Mouse (Mus musculus) lung, embryonic 14.5 days (tissue): ENCODE measurements at regions not wholly inside any gene's neighbourhood (a gene's known extent, or its start where the extent isn't known, plus 50 kb on each side); places are given as distances from the start of the nearest gene placed in this dataset.

Experiments
- ATAC-seq: fragments of 200-750 bp; cut with Nextera tagmentation; 2 replicates; pipeline ENCODE4 v1.8.0; 2017; ENCODE audit warnings: mild to moderate bottlenecking, moderate TSS enrichment, moderate library complexity; ENCODE audit not compliant: insufficient read depth
- DNase-seq: peaks from one replicate; pipeline ENCODE4 v3.0.0-alpha.2; 2015
- H3K27ac ChIP-seq: fragments of 300-500 bp; sonication (generic); 2 replicates; pipeline ENCODE4 v1.5.1; 2014; ENCODE audit warnings: low read depth, mild to moderate bottlenecking, moderate library complexity
- H3K27me3 ChIP-seq: fragments of 300-500 bp; sonication (generic); 2 replicates; pipeline ENCODE4 v1.6.1; 2014; ENCODE audit warnings: low read length, control low read depth; ENCODE audit not compliant: insufficient read depth
- H3K36me3 ChIP-seq: fragments of 300-500 bp; sonication (generic); 2 replicates; pipeline ENCODE4 v1.6.1; 2014; ENCODE audit warnings: control low read depth; ENCODE audit not compliant: insufficient read depth
- H3K4me1 ChIP-seq: fragments of 300-500 bp; sonication (generic); 2 replicates; pipeline ENCODE4 v1.6.1; 2014; ENCODE audit warnings: antibody characterized with exemption, control low read depth; ENCODE audit not compliant: insufficient read depth
- H3K4me2 ChIP-seq: fragments of 300-500 bp; sonication (generic); 2 replicates; pipeline ENCODE4 v1.6.1; 2014; ENCODE audit warnings: mild to moderate bottlenecking
- H3K4me3 ChIP-seq: fragments of 300-500 bp; sonication (generic); 2 replicates; pipeline ENCODE4 v1.5.1; 2014; ENCODE audit warnings: low read depth, low read length
- H3K9ac ChIP-seq: fragments of 300-500 bp; sonication (generic); 2 replicates; pipeline ENCODE4 v1.6.1; 2014
- H3K9me3 ChIP-seq: fragments of 300-500 bp; sonication (generic); 2 replicates; pipeline ENCODE4 v1.6.1; 2016; ENCODE audit warnings: low read depth, low read length, control low read depth
- CTCF ChIP-seq: IDR thresholded peaks from 2 replicates; pipeline ENCODE4 v1.5.1; 2016; ENCODE audit warnings: antibody characterized with exemption, low read depth
- WGBS: fragments of 180-500 bp; shearing (Covaris S2); extraction: QIAGEN DNeasy Blood & Tissue Kit; methylation state at CpG from one replicate; pipeline ENCODE4 v1.1.7; 2014; 5-methylcytosine and 5-hydroxymethylcytosine counted together

DNA sequence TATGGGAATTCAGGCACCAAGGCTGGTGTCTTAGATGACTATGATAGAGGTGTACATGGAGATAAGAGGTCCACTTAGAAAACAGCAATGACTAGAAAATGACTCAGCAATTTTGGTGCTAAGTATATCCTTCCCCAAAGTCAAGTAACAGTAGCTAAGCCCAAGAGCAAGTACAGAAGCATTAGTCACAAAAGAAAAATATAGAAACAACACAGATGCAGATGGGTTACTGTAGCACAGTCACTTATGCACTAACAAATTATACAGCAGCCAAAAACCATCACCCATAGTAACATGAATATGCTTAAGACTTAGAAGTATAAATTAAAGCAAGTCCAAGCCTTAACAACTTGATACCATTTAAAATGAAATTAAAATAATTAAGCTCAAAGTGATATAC lies 378.5 kb upstream of the Meis2 start:
- no peak overlapping the region for H3K9ac ChIP-seq
- no peak for TF ChIP-seq CTCF
- no peak overlapping the region for H3K27ac ChIP-seq
- ATAC-seq (no peak), DNase-seq (no peak)
- H3K36me3 ChIP-seq: no peaks in the 10 kb centered on the region
- H3K9me3 ChIP-seq: no peaks in the 10 kb centered on the region
- no peaks in the 10 kb centered on the region for H3K27me3 ChIP-seq
- no peak overlapping the region for H3K4me3 ChIP-seq
- H3K4me1 ChIP-seq: no peaks in the 10 kb centered on the region
- H3K4me2 ChIP-seq: no peak overlapping the region

- TF ChIP-seq CTCF: no peak
- H3K4me3 ChIP-seq: no peak overlapping the region
Observed at GRCm38 (mm10) chr2:116440252-116440651, 374.6 kb upstream of the Meis2 start.

GRCm38 (mm10) chr2:116433481-116433880 lies 367.8 kb upstream of the Meis2 start:
- Histone ChIP-seq H3K27me3 (no peaks in the 10 kb centered on the region), H3K27ac (no peak overlapping the region), H3K4me2 (no peak overlapping the region), H3K4me1 (no peaks in the 10 kb centered on the region), H3K36me3 (no peaks in the 10 kb centered on the region), H3K9ac (no peak overlapping the region), H3K4me3 (no peak overlapping the region), H3K9me3 (no peaks in the 10 kb centered on the region)
- DNase-seq (no peak), ATAC-seq (no peak)
- no peak for TF ChIP-seq CTCF

More at GRCm38 (mm10) chr2:116440252-116440651, 374.6 kb upstream of the Meis2 start:
- Histone ChIP-seq H3K4me1 (no peaks in the 10 kb centered on the region), H3K9ac (no peak overlapping the region), H3K27ac (no peak overlapping the region), H3K9me3 (no peaks in the 10 kb centered on the region), H3K36me3 (no peaks in the 10 kb centered on the region), H3K4me2 (no peak overlapping the region), H3K27me3 (no peaks in the 10 kb centered on the region)
- peak; percentile 24 for DNase-seq
- 45% methylated on average over 2 of the region's 2 CpGs for WGBS
- peak; percentile 87 for ATAC-seq

DNA sequence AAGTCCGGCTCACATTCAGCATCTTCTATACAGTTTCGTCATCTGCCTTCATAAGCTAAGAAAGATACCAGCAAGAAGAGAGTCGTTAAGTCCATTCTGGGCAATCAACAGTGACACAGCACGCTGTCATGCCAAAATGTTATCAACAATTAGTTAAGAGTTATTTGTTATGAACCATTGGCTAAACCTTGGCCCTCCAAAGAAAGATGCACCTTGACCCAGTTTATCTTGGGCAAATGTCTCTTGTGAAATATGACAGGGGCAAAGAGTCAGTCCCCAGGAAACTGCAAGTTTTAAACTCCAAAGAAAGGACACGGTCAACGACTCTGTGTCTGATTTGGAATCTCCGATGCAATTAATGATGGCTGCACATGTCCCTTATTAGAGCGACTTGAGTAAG lies 358.5 kb upstream of the Meis2 start:
- WGBS: 86% methylated on average over 8 of the region's 8 CpGs

DNA sequence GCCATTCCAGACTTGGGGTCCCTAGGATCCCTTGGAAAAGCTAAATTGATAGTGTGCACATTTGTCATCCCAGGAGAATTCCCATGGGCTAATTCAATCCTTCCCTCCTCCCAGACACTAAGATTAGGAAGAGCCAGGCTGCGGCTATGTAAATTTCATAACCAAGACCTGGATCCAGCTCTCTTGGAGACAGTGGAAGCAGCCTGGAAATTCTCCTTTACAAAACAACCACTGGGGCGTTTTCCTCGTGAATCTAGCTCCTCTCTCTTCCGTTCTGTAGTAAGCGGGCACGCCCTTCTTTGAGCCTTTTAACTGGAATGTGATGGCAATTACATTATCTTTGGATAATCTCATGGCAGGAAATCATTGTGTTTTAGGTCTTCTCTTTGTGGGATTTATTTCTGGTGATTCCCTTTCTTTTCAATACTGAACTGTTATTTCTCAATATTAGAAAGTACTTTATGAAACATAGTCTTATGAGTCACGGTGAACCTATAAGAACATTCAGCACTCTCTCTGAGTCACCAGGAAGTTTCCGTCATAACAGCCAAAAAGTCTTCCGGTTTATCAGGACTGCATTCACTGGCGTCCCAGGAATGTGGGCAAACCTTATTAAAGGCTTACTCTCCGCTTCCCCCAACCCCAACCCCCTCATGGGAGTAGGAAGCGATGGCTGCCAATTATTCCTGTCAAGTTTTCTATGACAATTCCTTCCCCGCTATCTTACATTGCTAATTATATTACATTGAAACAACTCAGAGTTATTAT lies 352.0 kb upstream of the Meis2 start:
- Histone ChIP-seq H3K9me3 (no peaks in the 10 kb centered on the region), H3K9ac (no peak overlapping the region), H3K27ac (no peak overlapping the region), H3K27me3 (no peaks in the 10 kb centered on the region), H3K36me3 (no peaks in the 10 kb centered on the region), H3K4me2 (no peak overlapping the region), H3K4me1 (no peaks in the 10 kb centered on the region), H3K4me3 (no peak overlapping the region)
- WGBS: 63% methylated on average over 13 of the region's 13 CpGs
- ATAC-seq (no peak; the same call in 1 of the 2 replicates), DNase-seq (peak; percentile 49)
- no peak for TF ChIP-seq CTCF

More for the DNA sequence above, 358.5 kb upstream of the Meis2 start:
- ATAC-seq (no peak), DNase-seq (no peak)
- no peaks in the 10 kb centered on the region for H3K27me3 ChIP-seq
- H3K27ac ChIP-seq: no peak overlapping the region
- H3K9ac ChIP-seq: no peak overlapping the region
- H3K4me1 ChIP-seq: no peaks in the 10 kb centered on the region
- H3K4me3 ChIP-seq: no peak overlapping the region
- no peaks in the 10 kb centered on the region for H3K9me3 ChIP-seq
- no peak overlapping the region for H3K4me2 ChIP-seq
- TF ChIP-seq CTCF: no peak
- H3K36me3 ChIP-seq: no peaks in the 10 kb centered on the region

DNA sequence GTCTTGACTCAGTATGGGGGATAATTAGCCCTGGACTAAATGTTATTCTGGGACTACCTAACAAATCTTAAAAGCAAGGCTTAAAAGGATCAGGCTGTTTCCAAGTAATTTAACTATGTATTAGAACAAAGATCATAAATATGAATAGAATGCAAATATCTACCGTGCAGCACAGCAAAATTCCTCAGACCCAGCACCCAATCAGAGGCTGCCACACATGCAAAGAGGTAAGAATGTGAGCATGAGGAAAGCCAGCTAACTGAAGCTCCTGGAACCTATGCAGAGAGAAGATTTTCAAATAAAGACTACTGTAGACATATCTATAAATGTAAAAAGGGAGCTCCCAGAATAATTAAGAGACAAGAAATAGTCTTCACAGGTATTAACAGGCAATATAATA lies 350.1 kb upstream of the Meis2 start:
- no peak overlapping the region for H3K4me3 ChIP-seq
- no peaks in the 10 kb centered on the region for H3K9me3 ChIP-seq
- no peak overlapping the region for H3K4me2 ChIP-seq
- H3K36me3 ChIP-seq: no peaks in the 10 kb centered on the region
- H3K27ac ChIP-seq: no peak overlapping the region
- H3K4me1 ChIP-seq: no peaks in the 10 kb centered on the region
- H3K9ac ChIP-seq: no peak overlapping the region
- no peak for TF ChIP-seq CTCF
- no peaks in the 10 kb centered on the region for H3K27me3 ChIP-seq
- DNase-seq (no peak), ATAC-seq (no peak)
- WGBS: 70% methylated on average over 1 of the region's 1 CpGs

DNA sequence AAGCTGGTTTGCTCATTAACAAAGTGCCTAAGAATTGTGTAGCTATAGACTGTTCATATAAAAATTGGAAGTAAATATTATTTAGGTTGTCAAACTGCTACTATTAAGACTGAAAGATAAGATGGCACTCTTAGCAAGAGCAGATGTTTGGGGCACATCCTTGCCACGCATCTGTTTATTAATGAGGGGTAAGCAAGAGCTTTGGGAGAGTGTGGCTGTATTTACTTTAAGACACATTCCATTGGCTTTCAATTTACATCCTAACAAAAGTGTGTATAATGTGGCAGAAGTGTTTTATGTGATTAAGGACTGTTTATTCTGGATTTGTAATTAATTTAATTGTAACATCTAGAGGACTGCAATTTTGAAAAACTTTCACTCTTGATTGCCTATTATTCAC lies 336.5 kb upstream of the Meis2 start:
- H3K27ac ChIP-seq: no peak overlapping the region
- WGBS: 64% methylated on average over 1 of the region's 1 CpGs
- no peak overlapping the region for H3K9ac ChIP-seq
- H3K27me3 ChIP-seq: no peaks in the 10 kb centered on the region
- H3K9me3 ChIP-seq: no peaks in the 10 kb centered on the region
- no peaks in the 10 kb centered on the region for H3K4me1 ChIP-seq
- no peak overlapping the region for H3K4me2 ChIP-seq
- ATAC-seq: no peak
- H3K4me3 ChIP-seq: no peak overlapping the region
- TF ChIP-seq CTCF: no peak
- H3K36me3 ChIP-seq: no peaks in the 10 kb centered on the region
- DNase-seq: no peak
